Mouse (Mus musculus) heart, postnatal 0 days (tissue): Measurements from ENCODE around the gene Angptl4. TPM values are rescaled to one million over a fixed set of nuclear protein-coding genes. Genes with fewer than 3 reads are reported as not detected.

ENCODE experiments used
- ATAC-seq: fragments of 200-750 bp; cut with Nextera tagmentation; 2 replicates; pipeline ENCODE4 v1.8.0; 2017; ENCODE audit warnings: low read depth, moderate number of reproducible peaks, moderate library complexity; ENCODE audit not compliant: insufficient read depth
- DNase-seq: peaks from one replicate; pipeline ENCODE4 v3.0.0-alpha.2; 2016; ENCODE audit warnings: low spot score
- H3K27ac ChIP-seq: fragments of 300-500 bp; sonication (generic); 2 replicates; pipeline ENCODE4 v1.5.1; 2014; ENCODE audit warnings: low read depth, mild to moderate bottlenecking
- H3K27me3 ChIP-seq: fragments of 300-500 bp; sonication (generic); 2 replicates; pipeline ENCODE4 v1.6.1; 2014; ENCODE audit warnings: low read length, mixed read lengths; ENCODE audit not compliant: control insufficient read depth, insufficient read depth
- H3K36me3 ChIP-seq: fragments of 300-500 bp; sonication (generic); replicated peaks from 2 replicates; pipeline ENCODE4 v1.6.1; 2014; ENCODE audit warnings: low read length, mixed read lengths; ENCODE audit not compliant: control insufficient read depth, insufficient read depth
- H3K4me1 ChIP-seq: fragments of 300-500 bp; sonication (generic); 2 replicates; pipeline ENCODE4 v1.6.1; 2014; ENCODE audit warnings: antibody characterized with exemption; ENCODE audit not compliant: control insufficient read depth, insufficient read depth
- H3K4me2 ChIP-seq: fragments of 300-500 bp; sonication (generic); 2 replicates; pipeline ENCODE4 v1.6.1; 2014; ENCODE audit warnings: low read depth, mild to moderate bottlenecking, low read length, moderate library complexity
- H3K4me3 ChIP-seq: fragments of 300-500 bp; sonication (generic); 2 replicates; pipeline ENCODE4 v1.5.1; 2014; ENCODE audit warnings: low read depth, low read length
- H3K9ac ChIP-seq: fragments of 300-500 bp; sonication (generic); replicated peaks from 2 replicates; pipeline ENCODE4 v1.6.1; 2014; ENCODE audit warnings: low read depth, low read length, mixed read lengths
- H3K9me3 ChIP-seq: fragments of 300-500 bp; sonication (generic); replicated peaks from 2 replicates; pipeline ENCODE4 v1.6.1; 2016; ENCODE audit warnings: low read length; ENCODE audit not compliant: control insufficient read depth
- CTCF ChIP-seq: IDR thresholded peaks from 2 replicates; pipeline ENCODE4 v1.5.1; 2016; ENCODE audit warnings: antibody characterized with exemption, control low read depth, low read depth
- EP300 ChIP-seq: IDR thresholded peaks from 2 replicates; pipeline ENCODE4 v1.6.1; 2016; ENCODE audit warnings: antibody characterized with exemption, low read depth
- WGBS: fragments of 180-500 bp; shearing (Covaris S2); extraction: QIAGEN DNeasy Blood & Tissue Kit; methylation state at CpG from one replicate; pipeline ENCODE4 v1.1.7; 2014; 5-methylcytosine and 5-hydroxymethylcytosine counted together
- polyA plus RNA-seq: library from polyadenylated mRNA; unstranded; fragments of >200 nt; fragmentation: Nextera tagmentation; extraction: Ambion mirVana; gene quantifications from 2 replicates; pipeline ENCODE4 v1.2.1, GENCODE M21; 2015
- total RNA-seq: library from RNA; depleted of rRNA; stranded (reverse); fragments of >200 nt; gene quantifications from 2 replicates; pipeline ENCODE4 v1.2.3, GENCODE M21; 2014; ENCODE audit warnings: low replicate concordance

Angptl4 gene
- total and polyA plus RNA-seq, 2 experiments from 2014 or later = 59.2 to 79.3 TPM

GRCm38 (mm10) chr17:33783408-33783807, 1.8 kb upstream of the Angptl4 start:
- H3K9ac ChIP-seq = no peak overlapping the region
- peaks cover 66% of the 10 kb centered on the region for H3K4me1 ChIP-seq
- H3K4me3 ChIP-seq = no peak overlapping the region
- peak overlapping the region; percentile 39 for H3K27ac ChIP-seq
- TF ChIP-seq CTCF (no peak), EP300 (peak; percentile 70; the same call in 1 of the 2 replicates)
- H3K9me3 ChIP-seq = no peaks in the 10 kb centered on the region
- peaks cover 5% of the 10 kb centered on the region; the same call in 1 of the 2 replicates for H3K36me3 ChIP-seq
- DNase-seq (peak; percentile 85), ATAC-seq (peak; percentile 16; the same call in 1 of the 2 replicates)
- no peak overlapping the region for H3K4me2 ChIP-seq
- H3K27me3 ChIP-seq = no peaks in the 10 kb centered on the region

GRCm38 (mm10) chr17:33782067-33782466, 437 bp upstream of the Angptl4 start:
- Histone ChIP-seq H3K4me3 (peak overlapping the region; percentile 57), H3K9ac (peak overlapping the region; percentile 66; the same call in 1 of the 2 replicates), H3K27me3 (no peaks in the 10 kb centered on the region), H3K9me3 (no peaks in the 10 kb centered on the region), H3K36me3 (peaks cover 18% of the 10 kb centered on the region; the same call in 1 of the 2 replicates), H3K4me2 (peak overlapping the region; percentile 82), H3K27ac (peak overlapping the region; percentile 91), H3K4me1 (peaks cover 71% of the 10 kb centered on the region)
- ATAC-seq = no peak
- no peak for DNase-seq
- TF ChIP-seq CTCF (peak; percentile 21; the same call in 1 of the 2 replicates), EP300 (no peak)
- 51% methylated on average over 4 of the region's 4 CpGs for WGBS

GRCm38 (mm10) chr17:33780431-33780830, 1.2 kb downstream of the Angptl4 start:
- no peak for TF ChIP-seq EP300
- TF ChIP-seq CTCF = no peak
- Histone ChIP-seq H3K4me2 (peak overlapping the region; percentile 82), H3K9me3 (no peaks in the 10 kb centered on the region), H3K27me3 (no peaks in the 10 kb centered on the region), H3K9ac (peak overlapping the region; percentile 66), H3K27ac (peak overlapping the region; percentile 91), H3K4me3 (peak overlapping the region; percentile 57), H3K4me1 (peaks cover 70% of the 10 kb centered on the region), H3K36me3 (peaks cover 34% of the 10 kb centered on the region; the same call in 1 of the 2 replicates)
- ATAC-seq (no peak), DNase-seq (no peak)
- WGBS = 59% methylated on average over 5 of the region's 5 CpGs

DNA sequence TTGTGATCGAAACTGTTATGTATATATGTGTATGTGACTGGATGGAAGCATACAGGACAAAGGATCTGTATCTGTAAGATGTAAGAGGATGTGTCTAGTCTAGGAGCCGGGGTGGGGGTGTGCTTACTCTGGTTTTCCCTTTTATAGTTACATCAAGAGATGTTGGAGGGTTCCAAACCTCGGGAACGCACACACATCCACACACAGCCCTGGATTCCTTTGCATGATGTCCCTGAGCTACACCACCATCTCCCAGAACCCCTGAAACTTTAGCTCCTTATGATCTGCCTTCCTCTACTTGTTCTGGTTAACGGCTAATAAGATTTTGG, 1.7 kb downstream of the Angptl4 start:
- Histone ChIP-seq H3K27me3 (no peaks in the 10 kb centered on the region), H3K36me3 (peaks cover 39% of the 10 kb centered on the region; the same call in 1 of the 2 replicates), H3K9me3 (no peaks in the 10 kb centered on the region), H3K4me3 (peak overlapping the region; percentile 57), H3K9ac (0 out of 2 replicates have a peak overlapping the region, but pooled peaks have one; percentile 16), H3K4me1 (peaks cover 65% of the 10 kb centered on the region), H3K27ac (peak overlapping the region; percentile 91), H3K4me2 (peak overlapping the region; percentile 82)
- whole genome bisulfite sequencing = 70% methylated on average over 5 of the region's 5 CpGs
- DNase-seq (no peak), ATAC-seq (no peak)
- TF ChIP-seq EP300 = no peak

- Histone ChIP-seq H3K9ac (0 out of 2 replicates have a peak overlapping the region, but pooled peaks have one; percentile 16), H3K4me1 (peaks cover 60% of the 10 kb centered on the region), H3K4me2 (peak overlapping the region; percentile 82), H3K9me3 (no peaks in the 10 kb centered on the region), H3K27ac (peak overlapping the region; percentile 91), H3K27me3 (no peaks in the 10 kb centered on the region), H3K36me3 (peaks cover 39% of the 10 kb centered on the region; the same call in 1 of the 2 replicates), H3K4me3 (peak overlapping the region; percentile 57)
- DNase-seq (peak; percentile 98), ATAC-seq (peak; percentile 86)
- TF ChIP-seq CTCF = 0 out of 2 replicates have a peak, but pooled peaks have one; percentile 3
- TF ChIP-seq EP300 = peak; percentile 99
- WGBS = 18% methylated on average over 9 of the region's 9 CpGs
Measured at GRCm38 (mm10) chr17:33779271-33779966, 2.2 kb downstream of the Angptl4 start.

DNA sequence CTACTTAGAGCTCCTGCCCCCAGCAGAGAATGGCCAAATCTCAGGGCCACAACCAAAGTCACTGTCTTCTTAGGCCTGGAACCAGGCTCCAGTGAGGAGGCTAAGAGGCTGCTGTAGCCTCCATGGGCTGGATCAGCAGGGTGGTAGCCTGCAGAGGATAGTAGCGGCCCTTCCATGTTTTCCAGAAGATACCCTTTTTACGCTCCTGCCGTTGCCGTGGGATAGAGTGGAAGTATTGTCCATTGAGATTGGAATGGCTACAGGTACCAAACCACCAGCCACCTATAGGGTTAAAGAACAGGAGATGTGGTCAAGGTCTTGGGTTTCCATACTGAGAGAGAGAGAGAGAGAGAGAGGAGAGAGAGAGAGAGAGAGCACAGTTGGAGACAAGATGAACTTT, 6.3 kb downstream of the Angptl4 start:
- TF ChIP-seq CTCF = no peak
- no peak for TF ChIP-seq EP300
- DNase-seq = no peak
- no peak overlapping the region for H3K27ac ChIP-seq
- no peaks in the 10 kb centered on the region for H3K9me3 ChIP-seq
- no peaks in the 10 kb centered on the region for H3K27me3 ChIP-seq
- no peak for ATAC-seq
- no peak overlapping the region for H3K4me3 ChIP-seq
- no peak overlapping the region for H3K9ac ChIP-seq
- no peak overlapping the region for H3K4me2 ChIP-seq
- WGBS = 100% methylated on average over 4 of the region's 4 CpGs
- peaks cover 19% of the 10 kb centered on the region for H3K4me1 ChIP-seq
- H3K36me3 ChIP-seq = peaks cover 39% of the 10 kb centered on the region; the same call in 1 of the 2 replicates
